In the genomic region with DNA sequence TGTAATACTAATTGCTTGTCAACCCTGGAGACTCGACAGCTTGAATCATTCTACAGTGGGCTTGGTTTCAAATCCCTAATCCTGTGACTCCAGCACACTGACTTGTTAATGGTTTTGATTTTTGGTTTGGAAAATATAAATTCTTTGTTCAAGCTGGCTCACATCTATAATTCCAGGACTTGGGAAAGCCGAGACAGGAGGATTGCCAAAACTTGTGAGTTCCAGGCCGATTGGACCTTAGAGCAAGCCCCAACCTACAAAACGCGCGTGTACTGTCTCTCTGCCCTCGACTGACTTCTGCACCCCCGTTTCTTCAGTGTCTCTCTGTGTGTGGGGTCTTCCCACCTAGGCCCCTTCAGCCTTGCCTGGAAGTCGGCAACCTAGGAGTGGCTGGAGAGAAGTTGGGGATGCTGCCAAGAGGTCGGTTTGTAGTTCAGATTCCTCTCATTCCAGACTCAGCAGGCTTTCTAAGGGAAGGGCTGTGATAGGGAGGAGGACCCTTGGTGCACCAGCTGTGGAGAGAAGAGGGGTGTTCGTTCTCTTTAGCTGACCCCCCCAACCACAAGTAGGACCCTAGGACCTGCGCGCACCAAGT, we compare ENCODE assay signal across 8 mouse cellular contexts. TPM values are rescaled to one million over a fixed set of nuclear protein-coding genes. Genes with fewer than 3 reads are reported as not detected.
A peak's percentile ranks its signal among the peaks of the same experiment; 100 is the strongest.
DNase-seq lines count a peak whose midpoint lies in the region; ATAC-seq and TF ChIP-seq lines count a peak whose summit lies in the region.

No protein-coding gene starts in this region.

- TF ChIP-seq CTCF in Patski (IDR thresholded peaks at IDR 0.05) = no peak
- no peak for TF ChIP-seq CTCF in liver, postnatal 0 days (IDR thresholded peaks at IDR 0.05; ENCODE audit: low read depth)

- H3K9me3 ChIP-seq in heart, embryonic 13.5 days = peaks cover 5% of the 10 kb centered on the region; the same call in 1 of the 2 replicates
- H3K9me3 ChIP-seq in limb, embryonic 12.5 days = peaks cover 11% of the 10 kb centered on the region; the same call in 1 of the 2 replicates
- peaks cover 3% of the 10 kb centered on the region; the same call in 1 of the 2 replicates for H3K9me3 ChIP-seq in liver, postnatal 0 days (ENCODE audit: low read length)

- H3K9ac ChIP-seq in heart, embryonic 13.5 days = peak overlapping the region; percentile 71
- H3K9ac ChIP-seq in limb, embryonic 12.5 days (replicated peaks) = no peak overlapping the region
- H3K9ac ChIP-seq in liver, postnatal 0 days (replicated peaks) = no peak overlapping the region

- intact Hi-C loops in left cerebral cortex, postnatal 25 days (cut with DNase I) = no loop called here

- peak; percentile 57 for ATAC-seq in Patski
- no peak; the same call in 1 of the 2 replicates for ATAC-seq in heart, embryonic 13.5 days (ENCODE audit: extremely low read depth, insufficient number of reproducible peaks, low FRiP score, low TSS enrichment)
- no peak for ATAC-seq in limb, embryonic 12.5 days (ENCODE audit: insufficient number of reproducible peaks, insufficient read depth, low FRiP score, low TSS enrichment, low read depth)
- ATAC-seq in liver, postnatal 0 days = no peak

- 15% methylated on average over 13 of the region's 13 CpGs for WGBS in heart, embryonic 13.5 days
- WGBS in limb, embryonic 12.5 days = 25% methylated on average over 13 of the region's 13 CpGs
- WGBS in liver, postnatal 0 days (ENCODE audit: insufficient replicate concordance) = 42% methylated on average over 13 of the region's 13 CpGs

- in situ Hi-C loops in Patski (cut with MboI; ENCODE audit: low pct_unique_long_range_greater_than_20kb) = no loop called here

- POLR2A ChIA-PET in Patski (lab: Charles Lee) = no interaction called here

- H3K27ac ChIP-seq in heart, embryonic 13.5 days (replicated peaks) = peak overlapping the region; percentile 89
- H3K27ac ChIP-seq in limb, embryonic 12.5 days = peak overlapping the region; percentile 82
- no peak overlapping the region for H3K27ac ChIP-seq in liver, postnatal 0 days (ENCODE audit: low read depth)

- no peaks in the 10 kb centered on the region for H3K27me3 ChIP-seq in Patski
- no peaks in the 10 kb centered on the region for H3K27me3 ChIP-seq in heart, embryonic 13.5 days (replicated peaks)
- peaks cover 5% of the 10 kb centered on the region for H3K27me3 ChIP-seq in limb, embryonic 12.5 days
- peaks cover 28% of the 10 kb centered on the region for H3K27me3 ChIP-seq in liver, postnatal 0 days (ENCODE audit: insufficient read depth, low read length)

- H3K4me3 ChIP-seq in heart, embryonic 13.5 days = no peak overlapping the region
- no peak overlapping the region for H3K4me3 ChIP-seq in limb, embryonic 12.5 days (replicated peaks)
- no peak overlapping the region for H3K4me3 ChIP-seq in liver, postnatal 0 days (ENCODE audit: low read depth, low read length)

- peak overlapping the region; percentile 33 for H3K4me2 ChIP-seq in heart, embryonic 13.5 days
- H3K4me2 ChIP-seq in limb, embryonic 12.5 days = peak overlapping the region; percentile 17; the same call in 1 of the 2 replicates
- no peak overlapping the region for H3K4me2 ChIP-seq in liver, postnatal 0 days (ENCODE audit: low read depth, low read length)

- no peak for TF ChIP-seq EP300 in liver, postnatal 0 days (IDR thresholded peaks at IDR 0.05; ENCODE audit: low read depth)

- CTCF ChIA-PET in Patski (lab: Charles Lee) = interaction anchor here (1.3 kb wide), 1 partner anchor 69 kb away, joined by 4 read pairs; no protein-coding TSS in a partner anchor

- H3K36me3 ChIP-seq in heart, embryonic 13.5 days = no peaks in the 10 kb centered on the region
- H3K36me3 ChIP-seq in limb, embryonic 12.5 days = no peaks in the 10 kb centered on the region
- no peaks in the 10 kb centered on the region for H3K36me3 ChIP-seq in liver, postnatal 0 days (replicated peaks; ENCODE audit: insufficient read depth, low read length)

- peak; percentile 82 for DNase-seq in 3T3-L1 (ENCODE audit: low read depth, low spot score)
- no peak for DNase-seq in Patski (ENCODE audit: low read depth, low spot score)
- no peak for DNase-seq in left cerebral cortex, postnatal 25 days (ENCODE audit: low spot score in 2 of 2)
- DNase-seq in liver, postnatal 0 days = no peak
- DNase-seq in urinary bladder, postnatal 25 days (ENCODE audit: low spot score) = no peak
- DNase-seq in cerebellum, adult 11 months = no peak

- peaks cover 52% of the 10 kb centered on the region for H3K4me1 ChIP-seq in heart, embryonic 13.5 days
- H3K4me1 ChIP-seq in limb, embryonic 12.5 days (replicated peaks) = peaks cover 47% of the 10 kb centered on the region
- no peaks in the 10 kb centered on the region for H3K4me1 ChIP-seq in liver, postnatal 0 days (ENCODE audit: insufficient read depth)

RNA-seq across cellular contexts. Expression of gene Gm11627, which starts 2.9 kb away (rescaled TPM):
- polyA plus RNA-seq in Patski (2021) = not detected
- 10.5 and 13.8 TPM in 2 replicates for polyA plus RNA-seq in heart, embryonic 13.5 days (2015; fragmentation: Nextera tagmentation; extraction: Ambion mirVana)
- polyA plus RNA-seq in limb, embryonic 12.5 days (2016; fragmentation: Nextera tagmentation; extraction: Ambion mirVana) = 5.3 and 7.4 TPM in 2 replicates
- 1 to 10 TPM; 3.8 to 6.0 TPM for total RNA-seq in left cerebral cortex, postnatal 25 days (2021)
- polyA plus RNA-seq in liver, postnatal 0 days (2015; fragmentation: Nextera tagmentation; extraction: Ambion mirVana) = not detected in 2 replicates

RNA-seq across cellular contexts. Expression of gene Fzd2, which starts 22.1 kb away (rescaled TPM):
- polyA plus RNA-seq in Patski (2021) = 16.9 TPM
- polyA plus RNA-seq in heart, embryonic 13.5 days (2015; fragmentation: Nextera tagmentation; extraction: Ambion mirVana) = 19.1 and 22.0 TPM in 2 replicates
- 77.9 and 82.7 TPM in 2 replicates for polyA plus RNA-seq in limb, embryonic 12.5 days (2016; fragmentation: Nextera tagmentation; extraction: Ambion mirVana)
- 10 to 100 TPM in 1 of 2 experiments, 1 to 10 TPM in 1; 9.3 to 11.3 TPM for total RNA-seq in left cerebral cortex, postnatal 25 days (2021)
- 0.17 and 0.22 TPM in 2 replicates for polyA plus RNA-seq in liver, postnatal 0 days (2015; fragmentation: Nextera tagmentation; extraction: Ambion mirVana)

RNA-seq across cellular contexts. Expression of gene Gpatch8, which starts 25.9 kb away (rescaled TPM):
- 27.5 TPM for polyA plus RNA-seq in Patski (2021)
- 36.1 and 39.0 TPM in 2 replicates for polyA plus RNA-seq in heart, embryonic 13.5 days (2015; fragmentation: Nextera tagmentation; extraction: Ambion mirVana)
- 66.5 and 77.6 TPM in 2 replicates for polyA plus RNA-seq in limb, embryonic 12.5 days (2016; fragmentation: Nextera tagmentation; extraction: Ambion mirVana)
- total RNA-seq in left cerebral cortex, postnatal 25 days (2021) = 10 to 100 TPM; 46.6 to 55.7 TPM
- polyA plus RNA-seq in liver, postnatal 0 days (2015; fragmentation: Nextera tagmentation; extraction: Ambion mirVana) = 11.1 and 12.2 TPM in 2 replicates

Comparison
In these comparisons a context has a peak if more than half of its experiments do, and no peak if none do; other contexts are left out.
1. RNA of gene Fzd2, which starts 22.1 kb away (polyA plus RNA-seq): 77.9 to 82.7 TPM in limb, embryonic 12.5 days, 19.1 to 22.0 TPM in heart, embryonic 13.5 days and 16.9 TPM in Patski (single experiment); 0.17 to 0.22 TPM in liver, postnatal 0 days; every median in the first group is over 10 times any median in the second.